Mouse (Mus musculus) embryonic facial prominence, embryonic 12.5 days (tissue): ENCODE data around the gene Smpd3. TPM values are rescaled to one million over a fixed set of nuclear protein-coding genes. Genes with fewer than 3 reads are reported as not detected.

Experiments
- ATAC-seq: fragments of 200-750 bp; cut with Nextera tagmentation; 2 replicates; pipeline ENCODE4 v1.8.0; 2017; ENCODE audit not compliant: insufficient number of reproducible peaks, insufficient read depth, low FRiP score, low TSS enrichment
- H3K27ac ChIP-seq: fragments of 300-500 bp; sonication (generic); 2 replicates; pipeline ENCODE4 v1.5.1; 2016; ENCODE audit warnings: mild to moderate bottlenecking
- H3K27me3 ChIP-seq: fragments of 300-500 bp; sonication (generic); 2 replicates; pipeline ENCODE4 v1.6.1; 2016; ENCODE audit warnings: mild to moderate bottlenecking, moderate library complexity
- H3K36me3 ChIP-seq: fragments of 300-500 bp; sonication (generic); 2 replicates; pipeline ENCODE4 v1.6.1; 2016; ENCODE audit warnings: mild to moderate bottlenecking
- H3K4me1 ChIP-seq: fragments of 300-500 bp; sonication (generic); 2 replicates; pipeline ENCODE4 v1.6.1; 2016
- H3K4me2 ChIP-seq: fragments of 300-500 bp; sonication (generic); replicated peaks from 2 replicates; pipeline ENCODE4 v1.6.1; 2016; ENCODE audit warnings: mild to moderate bottlenecking, moderate library complexity
- H3K4me3 ChIP-seq: fragments of 300-500 bp; sonication (generic); 2 replicates; pipeline ENCODE4 v1.5.1; 2016; ENCODE audit warnings: mild to moderate bottlenecking
- H3K9ac ChIP-seq: fragments of 300-500 bp; sonication (generic); 2 replicates; pipeline ENCODE4 v1.6.1; 2016; ENCODE audit warnings: mild to moderate bottlenecking, moderate library complexity
- H3K9me3 ChIP-seq: fragments of 300-500 bp; sonication (generic); 2 replicates; pipeline ENCODE4 v1.6.1; 2016; ENCODE audit warnings: mild to moderate bottlenecking, moderate library complexity
- WGBS: fragments of 180-500 bp; shearing (Covaris S2); methylation state at CpG from one replicate; pipeline ENCODE4 v1.1.7; 2016; 5-methylcytosine and 5-hydroxymethylcytosine counted together
- polyA plus RNA-seq: library from polyadenylated mRNA; unstranded; fragments of >200 nt; fragmentation: Nextera tagmentation; extraction: Ambion mirVana; gene quantifications from 2 replicates; pipeline ENCODE4 v1.2.1, GENCODE M21; 2016

Smpd3 gene
- polyA plus RNA-seq, 1 experiment from 2014 or later = 4.4 TPM

- ATAC-seq = no peak
- Histone ChIP-seq H3K4me1 (no peaks in the 10 kb centered on the region), H3K27me3 (no peaks in the 10 kb centered on the region), H3K4me3 (no peak overlapping the region), H3K4me2 (no peak overlapping the region), H3K9me3 (no peaks in the 10 kb centered on the region), H3K9ac (no peak overlapping the region), H3K27ac (no peak overlapping the region), H3K36me3 (no peaks in the 10 kb centered on the region)
- WGBS = 62% methylated on average over 2 of the region's 2 CpGs
Observed at GRCm38 (mm10) chr8:106351135-106351534, 13.3 kb upstream of the Smpd3 start.

GRCm38 (mm10) chr8:106349398-106349797, 11.6 kb upstream of the Smpd3 start:
- Histone ChIP-seq H3K27ac (no peak overlapping the region), H3K9ac (no peak overlapping the region), H3K36me3 (no peaks in the 10 kb centered on the region), H3K4me2 (no peak overlapping the region), H3K27me3 (no peaks in the 10 kb centered on the region), H3K9me3 (no peaks in the 10 kb centered on the region), H3K4me3 (no peak overlapping the region), H3K4me1 (no peaks in the 10 kb centered on the region)
- 53% methylated on average over 11 of the region's 11 CpGs for WGBS
- no peak for ATAC-seq

DNA sequence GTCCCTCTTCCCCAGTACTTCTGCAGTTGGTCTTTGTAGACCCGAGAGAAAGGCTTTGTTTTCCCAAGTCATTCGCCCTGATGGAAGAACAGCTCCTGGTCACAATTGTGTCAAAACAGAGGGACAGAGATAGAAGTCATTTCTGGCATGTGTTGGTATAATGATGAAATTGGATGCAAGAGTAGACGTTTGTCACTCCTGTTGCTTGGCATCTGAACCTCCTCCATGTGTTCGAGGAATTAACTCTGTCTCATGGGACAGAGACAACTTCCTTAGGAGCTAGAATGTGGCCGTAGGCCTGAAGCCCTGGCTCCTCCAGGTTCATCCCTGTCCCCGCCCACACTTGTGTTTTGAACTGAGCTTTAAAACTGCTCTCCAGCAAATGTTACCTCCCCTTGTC, 8.3 kb upstream of the Smpd3 start:
- Histone ChIP-seq H3K27me3 (no peaks in the 10 kb centered on the region), H3K4me1 (no peaks in the 10 kb centered on the region), H3K4me3 (no peak overlapping the region), H3K9ac (no peak overlapping the region), H3K36me3 (no peaks in the 10 kb centered on the region), H3K9me3 (no peaks in the 10 kb centered on the region), H3K27ac (no peak overlapping the region), H3K4me2 (no peak overlapping the region)
- WGBS = 65% methylated on average over 6 of the region's 6 CpGs
- no peak for ATAC-seq

DNA sequence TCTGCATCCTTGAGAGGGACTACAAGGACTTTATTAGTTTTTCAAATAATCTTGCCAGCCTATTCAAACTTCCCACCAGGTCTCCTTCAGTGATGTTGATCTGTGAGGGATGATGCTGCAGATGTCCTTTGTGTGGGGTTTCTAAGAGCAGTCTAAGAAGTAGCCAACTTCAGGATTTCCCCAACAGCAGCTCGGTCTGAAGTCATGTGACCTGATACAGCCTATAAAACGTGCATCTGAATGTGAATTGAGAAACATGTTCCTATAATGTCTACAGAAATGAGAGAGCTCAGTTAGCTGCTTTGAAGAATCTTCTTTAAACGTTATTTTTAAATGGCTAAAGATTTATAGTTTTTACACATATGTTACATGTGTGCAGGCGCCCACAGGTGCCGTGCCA, 5.7 kb upstream of the Smpd3 start:
- Histone ChIP-seq H3K9ac (no peak overlapping the region), H3K4me2 (no peak overlapping the region), H3K9me3 (no peaks in the 10 kb centered on the region), H3K4me3 (no peak overlapping the region), H3K27ac (no peak overlapping the region), H3K27me3 (no peaks in the 10 kb centered on the region), H3K36me3 (no peaks in the 10 kb centered on the region), H3K4me1 (0 out of 2 replicates have a peak, but pooled peaks cover 4% of the 10 kb centered on the region)
- WGBS = 68% methylated on average over 5 of the region's 5 CpGs
- ATAC-seq = no peak

DNA sequence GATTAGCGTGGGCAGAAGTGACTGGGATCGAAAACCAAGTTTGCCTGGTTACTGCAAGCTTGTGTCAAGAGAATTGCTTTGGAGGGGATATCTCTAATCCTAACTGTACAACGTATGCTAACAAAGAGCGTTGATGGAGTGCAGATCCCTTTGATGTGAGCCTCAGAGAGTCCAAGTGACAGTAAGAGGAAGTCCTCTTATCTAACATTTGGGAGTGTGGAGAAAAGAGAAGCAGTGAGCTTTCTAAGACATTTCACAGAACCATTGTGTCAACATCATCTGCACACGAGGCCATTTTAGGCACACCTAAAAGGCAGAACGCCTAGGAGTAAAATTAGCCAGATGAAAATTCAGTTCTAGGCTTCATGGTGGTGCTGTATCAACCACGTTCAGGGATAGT, 5.0 kb upstream of the Smpd3 start:
- no peaks in the 10 kb centered on the region for H3K27me3 ChIP-seq
- no peak overlapping the region for H3K27ac ChIP-seq
- H3K36me3 ChIP-seq = no peaks in the 10 kb centered on the region
- H3K9ac ChIP-seq = no peak overlapping the region
- no peak for ATAC-seq
- H3K4me2 ChIP-seq = no peak overlapping the region
- H3K4me3 ChIP-seq = no peak overlapping the region
- no peaks in the 10 kb centered on the region for H3K9me3 ChIP-seq
- WGBS = 73% methylated on average over 7 of the region's 7 CpGs
- H3K4me1 ChIP-seq = 0 out of 2 replicates have a peak, but pooled peaks cover 4% of the 10 kb centered on the region

- no peak for ATAC-seq
- Histone ChIP-seq H3K9me3 (no peaks in the 10 kb centered on the region), H3K36me3 (no peaks in the 10 kb centered on the region), H3K4me1 (peaks cover 16% of the 10 kb centered on the region), H3K27me3 (peaks cover 31% of the 10 kb centered on the region), H3K9ac (peak overlapping the region; percentile 49; the same call in 1 of the 2 replicates), H3K4me3 (peak overlapping the region; percentile 46), H3K27ac (no peak overlapping the region), H3K4me2 (peak overlapping the region; percentile 60)
- WGBS = 42% methylated on average over 8 of the region's 8 CpGs
Observed at GRCm38 (mm10) chr8:106338741-106339209, 987 bp upstream of the Smpd3 start.

GRCm38 (mm10) chr8:106336561-106336960, 1.2 kb downstream of the Smpd3 start:
- Histone ChIP-seq H3K27ac (no peak overlapping the region), H3K36me3 (no peaks in the 10 kb centered on the region), H3K27me3 (peaks cover 31% of the 10 kb centered on the region), H3K9ac (no peak overlapping the region), H3K4me3 (peak overlapping the region; percentile 46), H3K9me3 (no peaks in the 10 kb centered on the region), H3K4me1 (peaks cover 16% of the 10 kb centered on the region), H3K4me2 (peak overlapping the region; percentile 60)
- no peak for ATAC-seq
- 4% methylated on average over 40 of the region's 41 CpGs for whole genome bisulfite sequencing

DNA sequence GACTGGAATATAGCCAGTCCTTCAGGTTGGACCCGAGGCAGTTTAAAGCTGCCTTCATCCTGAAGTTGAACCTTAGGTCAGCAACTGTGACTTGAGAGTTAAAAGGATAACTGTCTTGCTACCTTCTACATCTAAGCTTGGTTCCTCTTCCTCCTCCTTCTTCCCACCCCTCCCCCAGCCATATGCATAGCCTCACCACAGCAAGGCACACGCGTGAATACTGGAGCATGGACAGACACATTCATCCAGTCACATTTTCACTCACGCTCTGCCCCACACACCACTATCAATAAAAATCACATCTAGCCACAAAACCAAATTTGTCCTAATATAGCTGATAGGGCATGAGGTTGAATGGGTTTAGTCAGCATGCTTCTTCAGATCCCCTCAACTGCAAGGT, 1.8 kb downstream of the Smpd3 start:
- no peak overlapping the region; the same call in 1 of the 2 replicates for H3K4me2 ChIP-seq
- H3K9ac ChIP-seq = no peak overlapping the region
- no peak for ATAC-seq
- H3K36me3 ChIP-seq = no peaks in the 10 kb centered on the region
- no peak overlapping the region for H3K27ac ChIP-seq
- peaks cover 31% of the 10 kb centered on the region for H3K27me3 ChIP-seq
- H3K9me3 ChIP-seq = no peaks in the 10 kb centered on the region
- peak overlapping the region; percentile 46 for H3K4me3 ChIP-seq
- WGBS = 73% methylated on average over 4 of the region's 4 CpGs
- peaks cover 16% of the 10 kb centered on the region for H3K4me1 ChIP-seq

DNA sequence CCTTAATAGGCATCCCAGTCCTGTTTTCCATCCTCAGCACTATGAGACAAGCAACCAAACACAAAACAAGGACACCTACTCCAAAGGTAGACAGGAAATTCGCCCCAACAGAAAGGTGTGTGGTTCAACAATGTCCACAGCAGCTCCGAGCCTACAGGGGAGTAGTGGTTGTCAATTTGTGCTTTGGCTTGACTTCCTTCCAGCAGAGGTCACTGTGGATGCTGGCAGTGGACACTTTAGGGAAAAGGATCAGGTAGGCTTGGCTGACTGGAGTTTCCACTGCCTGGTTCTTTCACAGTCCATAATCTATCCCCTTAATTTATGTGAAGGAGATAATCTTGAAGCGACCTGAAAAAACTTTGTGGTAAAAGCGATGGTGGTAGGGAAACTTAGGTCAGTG, 2.6 kb downstream of the Smpd3 start:
- Histone ChIP-seq H3K36me3 (no peaks in the 10 kb centered on the region), H3K4me2 (no peak overlapping the region), H3K9me3 (no peaks in the 10 kb centered on the region), H3K4me1 (peaks cover 16% of the 10 kb centered on the region), H3K27me3 (peaks cover 31% of the 10 kb centered on the region), H3K27ac (no peak overlapping the region), H3K9ac (no peak overlapping the region), H3K4me3 (no peak overlapping the region)
- 62% methylated on average over 4 of the region's 4 CpGs for WGBS
- no peak for ATAC-seq

DNA sequence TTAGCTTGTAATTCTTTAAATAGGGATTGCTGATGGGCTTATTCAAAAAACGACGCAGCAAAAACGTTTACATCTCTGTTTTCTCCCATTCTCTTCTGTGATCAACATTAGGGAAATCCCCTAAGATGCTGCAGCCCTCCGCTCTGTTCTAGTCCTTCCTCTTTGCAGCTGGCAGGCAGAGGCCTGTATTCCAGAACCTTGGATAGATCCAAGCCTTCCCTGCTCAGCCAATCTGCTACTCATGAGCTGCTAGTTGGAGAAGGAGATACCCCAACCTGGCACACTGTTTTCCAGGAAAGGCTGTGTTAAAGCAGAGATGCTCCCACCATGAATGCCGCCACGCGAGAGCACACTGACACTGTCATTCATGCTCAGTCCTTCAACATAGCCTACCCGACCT, 4.4 kb downstream of the Smpd3 start:
- H3K4me1 ChIP-seq = peaks cover 12% of the 10 kb centered on the region
- WGBS = 36% methylated on average over 8 of the region's 8 CpGs

GRCm38 (mm10) chr8:106332498-106332897, 5.3 kb downstream of the Smpd3 start:
- no peaks in the 10 kb centered on the region for H3K36me3 ChIP-seq
- no peak overlapping the region for H3K9ac ChIP-seq
- H3K27me3 ChIP-seq = peaks cover 30% of the 10 kb centered on the region
- WGBS = 81% methylated on average over 4 of the region's 4 CpGs
- H3K9me3 ChIP-seq = no peaks in the 10 kb centered on the region
- no peak overlapping the region for H3K27ac ChIP-seq
- H3K4me3 ChIP-seq = no peak overlapping the region
- H3K4me2 ChIP-seq = no peak overlapping the region
- no peak for ATAC-seq
- peaks cover 10% of the 10 kb centered on the region for H3K4me1 ChIP-seq

More for the DNA sequence above, 4.4 kb downstream of the Smpd3 start:
- H3K36me3 ChIP-seq = no peaks in the 10 kb centered on the region
- H3K4me3 ChIP-seq = no peak overlapping the region
- no peak overlapping the region for H3K27ac ChIP-seq
- no peak overlapping the region for H3K4me2 ChIP-seq
- ATAC-seq = no peak
- peaks cover 31% of the 10 kb centered on the region for H3K27me3 ChIP-seq
- no peaks in the 10 kb centered on the region for H3K9me3 ChIP-seq
- H3K9ac ChIP-seq = no peak overlapping the region

- Histone ChIP-seq H3K4me2 (no peak overlapping the region), H3K27me3 (no peaks in the 10 kb centered on the region), H3K36me3 (no peaks in the 10 kb centered on the region), H3K4me3 (no peak overlapping the region), H3K9me3 (no peaks in the 10 kb centered on the region), H3K4me1 (no peaks in the 10 kb centered on the region), H3K27ac (no peak overlapping the region), H3K9ac (no peak overlapping the region)
- 74% methylated on average over 4 of the region's 4 CpGs for WGBS
- no peak for ATAC-seq
Observed at GRCm38 (mm10) chr8:106326624-106327023, 11.2 kb downstream of the Smpd3 start.

DNA sequence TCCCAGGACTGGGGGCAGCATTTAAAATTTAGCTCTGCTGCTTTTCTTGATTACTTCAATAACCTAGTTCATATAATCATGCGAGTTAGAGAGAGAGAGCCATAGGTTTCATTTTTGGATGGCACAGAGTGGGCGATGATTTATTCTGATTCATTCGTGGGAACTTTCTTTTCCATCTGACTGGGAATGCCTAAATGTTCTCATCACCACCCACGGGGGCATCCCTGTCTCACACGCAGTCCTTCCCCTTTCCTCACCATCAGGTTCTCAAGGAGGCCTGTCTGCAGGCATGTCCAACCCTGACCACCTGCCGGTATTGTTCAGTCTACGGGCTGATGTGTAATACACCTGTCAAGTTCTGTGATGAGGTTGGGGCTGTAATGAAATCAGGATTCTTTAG, 16.4 kb downstream of the Smpd3 start:
- H3K27me3 ChIP-seq = 0 out of 2 replicates have a peak, but pooled peaks cover 4% of the 10 kb centered on the region
- no peak for ATAC-seq
- no peaks in the 10 kb centered on the region for H3K9me3 ChIP-seq
- H3K4me2 ChIP-seq = no peak overlapping the region
- no peak overlapping the region for H3K9ac ChIP-seq
- no peaks in the 10 kb centered on the region for H3K36me3 ChIP-seq
- H3K27ac ChIP-seq = no peak overlapping the region
- no peak overlapping the region for H3K4me3 ChIP-seq
- 86% methylated on average over 7 of the region's 7 CpGs for WGBS
- H3K4me1 ChIP-seq = no peaks in the 10 kb centered on the region
